Mouse (Mus musculus): ENCODE data around the gene Pabpc4l.
"Not testable (repeated sequence)": the region's sequence is repeated elsewhere in the genome, so short reads cannot be mapped to it uniquely, and the experiment has no call there.

Gene Pabpc4l

GRCm38 (mm10) chr3:46447481-46448265, at the start of gene Pabpc4l:
Gene Pabpc4l (minus strand): TSS chr3:46448219.
- in situ Hi-C loops (cut with MboI, MseI): no loop called here

DNA sequence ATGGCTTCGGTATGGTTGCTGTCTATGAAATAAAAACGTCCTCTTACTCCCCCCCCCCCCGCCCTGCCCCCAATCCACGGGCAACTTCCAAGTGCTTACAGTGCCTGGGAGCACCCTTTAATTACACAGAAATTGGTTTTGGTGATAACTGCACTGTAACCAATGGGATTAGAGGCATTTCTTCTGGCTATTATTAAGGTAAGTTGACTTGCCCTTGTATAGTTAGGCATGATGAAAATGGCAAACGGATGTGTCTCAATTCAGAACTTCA, 42.9 kb upstream of the Pabpc4l start:
- in situ Hi-C loops (cut with MboI, MseI): no loop called here

DNA sequence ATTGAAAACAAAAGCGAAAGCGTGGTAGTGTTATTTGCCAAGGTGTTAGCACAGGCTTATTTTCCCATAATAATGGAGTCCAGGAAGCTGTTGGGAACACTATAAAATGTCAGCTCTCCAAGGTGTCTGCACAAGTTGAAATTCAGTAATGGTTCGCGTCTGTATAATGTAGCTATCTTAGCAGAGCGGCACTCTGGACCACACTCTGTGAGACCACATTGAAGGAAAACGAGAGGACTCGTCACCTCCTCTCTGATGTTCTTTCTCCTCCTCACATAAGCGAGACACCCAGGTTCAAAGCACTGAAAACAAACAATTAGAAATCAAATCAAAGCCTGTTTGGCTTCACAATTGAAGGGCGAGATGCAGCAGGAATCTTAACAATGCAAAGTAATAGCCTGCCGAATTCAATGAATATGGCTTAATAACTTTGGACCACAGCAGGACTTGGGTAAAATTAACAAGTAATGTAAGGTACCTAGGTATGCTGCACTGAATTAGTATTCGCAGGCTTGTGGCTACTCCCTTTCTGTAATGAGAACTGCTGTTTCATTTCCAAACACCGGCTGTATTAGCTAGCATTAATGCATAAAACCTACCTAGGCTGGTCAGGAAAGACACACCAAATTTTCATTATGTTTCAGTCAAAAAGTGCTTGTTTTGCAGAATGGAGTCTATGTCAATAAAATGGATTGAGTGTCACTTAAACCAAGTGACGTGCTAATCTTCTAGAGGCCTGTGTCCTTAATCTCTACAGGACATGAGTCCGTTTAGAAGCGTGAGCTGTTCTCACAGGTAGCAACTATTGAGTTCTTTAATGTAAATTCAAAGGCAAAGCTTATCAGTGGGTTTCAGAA, 42.3 kb upstream of the Pabpc4l start:
- in situ Hi-C loops (cut with MboI, MseI): no loop called here

- in situ Hi-C loops (cut with MboI, MseI): not testable (repeated sequence)
Observed at GRCm38 (mm10) chr3:46486091-46486490, 38.1 kb upstream of the Pabpc4l start.

GRCm38 (mm10) chr3:46448266-46448532, 180 bp upstream of the Pabpc4l start:
- in situ Hi-C loops (cut with MboI, MseI): no loop called here

GRCm38 (mm10) chr3:46431416-46431815, 16.6 kb downstream of the Pabpc4l start:
- in situ Hi-C loops (cut with MboI, MseI): no loop called here
